Mouse (Mus musculus) hindbrain, embryonic 13.5 days (tissue): ENCODE results near the gene Phlda3. TPM values are rescaled to one million over a fixed set of nuclear protein-coding genes. Genes with fewer than 3 reads are reported as not detected.

Experiments
- ATAC-seq: fragments of 200-750 bp; cut with Nextera tagmentation; 2 replicates; pipeline ENCODE4 v1.8.0; 2017; ENCODE audit warnings: moderate TSS enrichment; ENCODE audit not compliant: low FRiP score
- H3K27ac ChIP-seq: fragments of 300-500 bp; sonication (generic); 2 replicates; pipeline ENCODE4 v1.5.1; 2015; ENCODE audit warnings: inconsistent platforms, mild to moderate bottlenecking, moderate library complexity
- H3K27me3 ChIP-seq: fragments of 300-500 bp; sonication (generic); 2 replicates; pipeline ENCODE4 v1.6.1; 2015; ENCODE audit warnings: mild to moderate bottlenecking, inconsistent platforms
- H3K36me3 ChIP-seq: fragments of 300-500 bp; sonication (generic); 2 replicates; pipeline ENCODE4 v1.6.1; 2015; ENCODE audit warnings: mild to moderate bottlenecking, inconsistent platforms
- H3K4me1 ChIP-seq: fragments of 300-500 bp; sonication (generic); replicated peaks from 2 replicates; pipeline ENCODE4 v1.6.1; 2015; ENCODE audit warnings: inconsistent platforms
- H3K4me2 ChIP-seq: fragments of 300-500 bp; sonication (generic); 2 replicates; pipeline ENCODE4 v1.6.1; 2015; ENCODE audit warnings: inconsistent platforms, mild to moderate bottlenecking, moderate library complexity
- H3K4me3 ChIP-seq: fragments of 300-500 bp; sonication (generic); 2 replicates; pipeline ENCODE4 v1.5.1; 2015; ENCODE audit warnings: mild to moderate bottlenecking, inconsistent platforms
- H3K9ac ChIP-seq: fragments of 300-500 bp; sonication (generic); 2 replicates; pipeline ENCODE4 v1.6.1; 2015; ENCODE audit warnings: mild to moderate bottlenecking, inconsistent platforms
- H3K9me3 ChIP-seq: fragments of 300-500 bp; sonication (generic); 2 replicates; pipeline ENCODE4 v1.6.1; 2016; ENCODE audit warnings: inconsistent platforms
- WGBS: fragments of 180-500 bp; shearing (Covaris S2); methylation state at CpG from one replicate; pipeline ENCODE4 v1.1.7; 2015; 5-methylcytosine and 5-hydroxymethylcytosine counted together
- polyA plus RNA-seq: library from polyadenylated mRNA; unstranded; fragments of >200 nt; fragmentation: Nextera tagmentation; extraction: Ambion mirVana; gene quantifications from 2 replicates; pipeline ENCODE4 v1.2.1, GENCODE M21; 2015

Gene Phlda3
- 19.6 and 20.6 TPM in 2 replicates for polyA plus RNA-seq

DNA sequence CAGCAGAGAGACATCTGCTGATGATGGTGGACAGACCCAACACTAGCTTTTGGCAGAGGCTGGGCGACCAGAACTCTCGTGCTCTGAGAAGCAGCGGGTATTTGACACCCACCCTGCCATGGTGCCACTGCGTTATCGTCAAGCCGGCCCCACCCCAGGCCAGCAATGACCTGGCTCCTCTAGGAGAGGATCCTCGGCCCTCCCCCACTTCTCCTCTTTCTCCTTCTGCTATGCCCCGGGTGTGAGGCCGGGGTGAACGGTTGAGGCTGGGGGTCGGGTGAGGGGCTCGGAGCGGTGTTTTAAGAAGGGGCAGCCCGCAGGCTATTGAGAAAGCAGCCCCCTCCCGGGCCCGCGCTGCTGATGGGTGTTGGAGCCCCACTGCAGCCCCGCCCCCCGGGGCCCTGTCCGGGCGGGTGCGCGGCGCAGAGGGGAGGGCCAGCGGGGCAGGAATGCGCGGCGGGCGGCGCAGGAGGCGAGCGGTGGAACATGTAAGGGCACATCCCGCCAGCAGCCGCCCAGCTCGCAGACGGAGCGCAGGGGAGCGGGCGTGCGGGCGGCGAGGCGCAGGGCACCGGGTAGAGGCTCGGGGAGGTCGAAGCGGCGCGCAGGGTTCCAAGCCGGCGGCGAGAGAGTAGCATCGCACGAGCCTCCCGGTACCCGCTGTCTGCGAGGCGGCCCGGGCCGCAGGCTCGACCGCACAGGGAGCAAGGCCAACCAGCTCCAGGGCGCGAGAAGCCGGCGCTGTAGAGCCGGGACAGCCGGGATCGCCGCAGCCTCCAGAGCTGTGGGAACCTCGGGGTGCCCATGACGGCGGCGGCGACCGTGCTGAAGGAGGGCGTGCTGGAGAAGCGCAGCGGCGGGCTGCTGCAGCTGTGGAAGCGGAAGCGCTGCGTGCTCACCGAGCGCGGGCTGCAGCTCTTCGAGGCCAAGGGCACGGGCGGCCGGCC lies at the start of gene Phlda3:
Gene Phlda3, plus strand, starts transcription at position 475 of the 947 bp plus-strand sequence.
- peaks cover 25% of the 10 kb centered on the region for H3K4me1 ChIP-seq
- H3K36me3 ChIP-seq = no peaks in the 10 kb centered on the region
- H3K27me3 ChIP-seq = peaks cover 26% of the 10 kb centered on the region
- peak within 1 kb of the TSS; percentile 59 for H3K4me3 ChIP-seq
- no peaks in the 10 kb centered on the region for H3K9me3 ChIP-seq
- H3K4me2 ChIP-seq = peak within 1 kb of the TSS; percentile 89
- WGBS = 2% methylated on average over 78 of the region's 90 CpGs
- ATAC-seq = peak; percentile 86
- peak within 1 kb of the TSS; percentile 86 for H3K9ac ChIP-seq
- H3K27ac ChIP-seq = peak within 1 kb of the TSS; percentile 78

GRCm38 (mm10) chr1:135719486-135719885 lies 46.4 kb upstream of the Phlda3 start:
- peak; percentile 61; the same call in 1 of the 2 replicates for ATAC-seq
- H3K4me2 ChIP-seq = no peak overlapping the region
- no peak overlapping the region for H3K9ac ChIP-seq
- no peak overlapping the region for H3K27ac ChIP-seq
- no peak overlapping the region for H3K4me3 ChIP-seq
- no peaks in the 10 kb centered on the region for H3K4me1 ChIP-seq
- H3K36me3 ChIP-seq = no peaks in the 10 kb centered on the region
- WGBS = 19% methylated on average over 9 of the region's 9 CpGs
- H3K9me3 ChIP-seq = no peaks in the 10 kb centered on the region
- no peaks in the 10 kb centered on the region for H3K27me3 ChIP-seq

DNA sequence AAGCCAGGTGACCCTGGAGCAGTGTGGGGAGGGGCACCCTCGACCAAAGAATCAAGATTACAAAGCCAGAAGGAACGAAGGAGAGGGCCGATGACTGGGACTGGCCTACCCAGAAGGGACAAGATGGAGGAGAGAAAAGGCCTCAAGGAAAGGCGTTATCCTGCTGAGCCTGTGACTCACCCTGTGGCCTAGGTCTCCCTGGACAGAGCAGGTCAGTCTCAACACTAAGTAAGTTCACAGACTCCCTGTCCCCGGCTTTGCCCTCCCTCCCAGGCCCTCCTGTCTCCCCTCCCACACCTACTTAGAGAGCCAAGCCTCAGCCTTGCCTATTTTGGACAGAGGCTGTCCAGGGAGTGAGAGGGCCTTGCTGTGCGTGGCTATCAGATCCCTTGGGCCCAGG lies 45.9 kb upstream of the Phlda3 start, which contains the start of gene Csrp1:
Gene Csrp1, plus strand, starts transcription at position 79 of the 400 bp plus-strand sequence.
- peak; percentile 17; the same call in 1 of the 2 replicates for ATAC-seq
- no peaks in the 10 kb centered on the region for H3K9me3 ChIP-seq
- H3K4me2 ChIP-seq = no peak within 1 kb of the TSS

DNA sequence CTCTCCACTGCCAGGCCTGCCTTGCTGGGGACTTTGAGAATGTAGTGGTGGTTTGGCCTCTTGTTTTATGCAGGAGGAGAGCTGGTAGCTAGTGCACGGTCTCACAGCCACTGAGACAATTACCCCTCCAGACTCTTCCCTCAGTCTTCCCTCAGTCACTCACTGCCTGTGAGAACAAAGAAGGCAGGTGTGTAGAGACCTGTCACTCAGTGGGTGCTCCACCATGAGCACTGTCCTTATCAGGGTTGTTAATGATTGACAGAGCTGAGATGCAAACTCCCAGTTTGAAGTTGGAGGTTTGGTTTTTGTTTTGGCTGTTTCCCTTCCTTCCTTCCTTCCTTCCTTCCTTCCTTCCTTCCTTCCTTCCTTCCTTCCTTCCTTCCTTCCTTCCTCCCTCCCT lies 42.9 kb upstream of the Phlda3 start:
- 45% methylated on average over 1 of the region's 1 CpGs for WGBS
- no peak for ATAC-seq
- Histone ChIP-seq H3K36me3 (no peaks in the 10 kb centered on the region), H3K4me3 (no peak overlapping the region), H3K9me3 (no peaks in the 10 kb centered on the region), H3K27me3 (no peaks in the 10 kb centered on the region), H3K4me2 (no peak overlapping the region), H3K4me1 (no peaks in the 10 kb centered on the region), H3K27ac (no peak overlapping the region), H3K9ac (no peak overlapping the region)

More for the DNA sequence above, 45.9 kb upstream of the Phlda3 start, which contains the start of gene Csrp1:
- WGBS = 74% methylated on average over 6 of the region's 6 CpGs
- no peak within 1 kb of the TSS for H3K4me3 ChIP-seq
- no peak within 1 kb of the TSS for H3K27ac ChIP-seq
- H3K4me1 ChIP-seq = no peaks in the 10 kb centered on the region
- H3K27me3 ChIP-seq = no peaks in the 10 kb centered on the region
- H3K36me3 ChIP-seq = no peaks in the 10 kb centered on the region
- H3K9ac ChIP-seq = no peak within 1 kb of the TSS

- no peaks in the 10 kb centered on the region for H3K36me3 ChIP-seq
- no peak for ATAC-seq
- H3K4me1 ChIP-seq = peaks cover 8% of the 10 kb centered on the region; the same call in 1 of the 2 replicates
- H3K27me3 ChIP-seq = no peaks in the 10 kb centered on the region
- no peak overlapping the region for H3K4me2 ChIP-seq
- H3K27ac ChIP-seq = no peak overlapping the region
- no peak overlapping the region for H3K9ac ChIP-seq
- 69% methylated on average over 4 of the region's 4 CpGs for WGBS
- H3K4me3 ChIP-seq = no peak overlapping the region
- H3K9me3 ChIP-seq = no peaks in the 10 kb centered on the region
These were observed 41.8 kb upstream of the Phlda3 start for GRCm38 (mm10) chr1:135724134-135724533.

DNA sequence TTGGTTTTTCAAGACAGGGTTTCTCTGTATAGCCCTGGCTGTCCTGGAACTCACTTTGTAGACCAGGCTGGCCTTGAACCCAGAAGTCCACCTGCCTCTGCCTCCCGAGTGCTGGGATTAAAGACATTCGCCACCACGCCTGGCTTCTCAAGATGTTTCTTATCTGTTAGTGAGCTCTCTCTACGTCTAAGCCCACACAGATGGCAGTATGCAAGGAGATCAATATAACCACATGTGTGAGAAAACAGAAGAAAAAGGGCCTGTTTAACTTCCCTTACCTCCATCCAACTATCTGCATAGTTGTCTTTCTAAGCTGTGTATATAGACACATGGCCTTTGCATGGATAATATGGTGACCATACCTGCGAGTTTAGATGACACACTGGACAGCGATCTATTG lies 40.6 kb upstream of the Phlda3 start:
- H3K9me3 ChIP-seq = no peaks in the 10 kb centered on the region
- H3K4me2 ChIP-seq = no peak overlapping the region
- WGBS = 96% methylated on average over 6 of the region's 6 CpGs
- ATAC-seq = no peak
- peaks cover 18% of the 10 kb centered on the region for H3K4me1 ChIP-seq
- H3K4me3 ChIP-seq = no peak overlapping the region
- H3K9ac ChIP-seq = no peak overlapping the region
- no peaks in the 10 kb centered on the region for H3K36me3 ChIP-seq
- no peak overlapping the region for H3K27ac ChIP-seq
- 0 out of 2 replicates have a peak, but pooled peaks cover 7% of the 10 kb centered on the region for H3K27me3 ChIP-seq

GRCm38 (mm10) chr1:135725936-135726335 lies 40.0 kb upstream of the Phlda3 start:
- WGBS = 77% methylated on average over 7 of the region's 7 CpGs
- Histone ChIP-seq H3K27me3 (0 out of 2 replicates have a peak, but pooled peaks cover 7% of the 10 kb centered on the region), H3K4me2 (no peak overlapping the region), H3K4me3 (no peak overlapping the region), H3K36me3 (no peaks in the 10 kb centered on the region), H3K4me1 (peaks cover 21% of the 10 kb centered on the region), H3K9me3 (no peaks in the 10 kb centered on the region), H3K9ac (no peak overlapping the region), H3K27ac (no peak overlapping the region)
- no peak for ATAC-seq

GRCm38 (mm10) chr1:135728631-135729366 lies 37.1 kb upstream of the Phlda3 start:
- H3K4me3 ChIP-seq = peak overlapping the region; percentile 46
- 1% methylated on average over 35 of the region's 35 CpGs for WGBS
- no peaks in the 10 kb centered on the region for H3K36me3 ChIP-seq
- ATAC-seq = peak; percentile 84
- H3K27me3 ChIP-seq = 0 out of 2 replicates have a peak, but pooled peaks cover 7% of the 10 kb centered on the region
- peaks cover 46% of the 10 kb centered on the region for H3K4me1 ChIP-seq
- H3K4me2 ChIP-seq = peak overlapping the region; percentile 79
- H3K9me3 ChIP-seq = no peaks in the 10 kb centered on the region
- H3K27ac ChIP-seq = no peak overlapping the region
- peak overlapping the region; percentile 69 for H3K9ac ChIP-seq

DNA sequence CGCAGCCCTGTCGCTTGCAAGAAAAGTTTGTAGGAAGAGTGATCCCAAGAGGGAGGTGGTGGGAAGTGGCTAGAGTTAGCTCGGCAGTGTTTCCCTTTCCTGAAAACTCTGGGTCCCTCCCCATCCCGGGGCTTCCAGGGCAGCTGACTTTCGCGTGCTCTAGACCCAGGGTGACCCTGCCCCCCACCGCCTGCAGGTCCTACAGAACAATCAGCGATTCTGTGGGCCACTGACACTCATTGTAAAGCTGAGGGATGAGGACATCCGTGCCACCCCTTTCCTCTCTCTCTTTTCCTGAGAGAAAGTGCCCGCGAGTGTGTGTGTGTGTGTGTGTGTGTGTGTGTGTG lies 36.6 kb upstream of the Phlda3 start:
- Histone ChIP-seq H3K27ac (no peak overlapping the region), H3K4me3 (peak overlapping the region; percentile 46), H3K4me2 (peak overlapping the region; percentile 79), H3K9ac (peak overlapping the region; percentile 69), H3K9me3 (no peaks in the 10 kb centered on the region), H3K36me3 (no peaks in the 10 kb centered on the region), H3K4me1 (peaks cover 52% of the 10 kb centered on the region), H3K27me3 (0 out of 2 replicates have a peak, but pooled peaks cover 7% of the 10 kb centered on the region)
- WGBS = 0% methylated on average over 10 of the region's 11 CpGs
- peak; percentile 19; the same call in 1 of the 2 replicates for ATAC-seq

GRCm38 (mm10) chr1:135729821-135730220 lies 36.1 kb upstream of the Phlda3 start:
- Histone ChIP-seq H3K9me3 (no peaks in the 10 kb centered on the region), H3K4me3 (peak overlapping the region; percentile 46), H3K27me3 (0 out of 2 replicates have a peak, but pooled peaks cover 7% of the 10 kb centered on the region), H3K27ac (no peak overlapping the region), H3K36me3 (no peaks in the 10 kb centered on the region), H3K4me2 (peak overlapping the region; percentile 79), H3K4me1 (peaks cover 57% of the 10 kb centered on the region), H3K9ac (no peak overlapping the region)
- WGBS = 18% methylated on average over 4 of the region's 4 CpGs
- no peak; the same call in 1 of the 2 replicates for ATAC-seq

- no peaks in the 10 kb centered on the region for H3K36me3 ChIP-seq
- peak overlapping the region; percentile 79 for H3K4me2 ChIP-seq
- no peak for ATAC-seq
- H3K27ac ChIP-seq = no peak overlapping the region
- H3K9ac ChIP-seq = peak overlapping the region; percentile 46
- H3K4me3 ChIP-seq = no peak overlapping the region
- H3K27me3 ChIP-seq = 0 out of 2 replicates have a peak, but pooled peaks cover 7% of the 10 kb centered on the region
- H3K9me3 ChIP-seq = no peaks in the 10 kb centered on the region
- H3K4me1 ChIP-seq = peaks cover 61% of the 10 kb centered on the region
- WGBS = 65% methylated on average over 3 of the region's 3 CpGs
These were observed 35.6 kb upstream of the Phlda3 start for GRCm38 (mm10) chr1:135730296-135730695.

DNA sequence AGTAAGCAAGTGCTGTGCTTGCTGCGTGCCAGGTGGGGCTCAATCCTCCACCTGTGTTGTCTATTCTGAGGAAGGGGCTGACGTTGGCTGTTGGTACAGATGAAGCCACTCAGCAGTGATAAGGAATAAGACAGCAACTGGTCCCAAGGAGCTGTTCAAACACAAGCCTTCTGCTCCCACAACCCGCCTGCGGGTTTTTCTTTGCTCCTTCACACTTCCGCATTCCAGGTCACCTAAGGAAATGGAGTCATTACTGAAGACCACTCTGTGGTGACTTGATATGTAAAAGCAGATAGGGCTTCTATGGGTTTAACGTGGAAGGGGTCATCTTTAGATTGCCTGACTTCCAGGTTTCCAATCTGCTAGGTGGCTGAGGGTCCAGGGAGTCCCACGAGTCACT lies 34.5 kb upstream of the Phlda3 start:
- Histone ChIP-seq H3K4me1 (peaks cover 65% of the 10 kb centered on the region), H3K9me3 (no peaks in the 10 kb centered on the region), H3K4me2 (no peak overlapping the region), H3K4me3 (no peak overlapping the region), H3K9ac (no peak overlapping the region), H3K27me3 (0 out of 2 replicates have a peak, but pooled peaks cover 7% of the 10 kb centered on the region), H3K27ac (peak overlapping the region; percentile 40; the same call in 1 of the 2 replicates), H3K36me3 (no peaks in the 10 kb centered on the region)
- 73% methylated on average over 7 of the region's 7 CpGs for WGBS
- no peak for ATAC-seq
